In genomic region chr17:35571477-35571876, GRCm38 (mm10) we compare ENCODE assay signal across 27 mouse cellular contexts. TPM values are rescaled to one million over a fixed set of nuclear protein-coding genes. Genes with fewer than 3 reads are reported as not detected.
DNase-seq lines count a peak whose midpoint lies in the region; ATAC-seq and TF ChIP-seq lines count a peak whose summit lies in the region.
"Had no signal": no experiment of that assay in that cellular context is flagged by ENCODE, and none has a peak within 500 bp of the region (broad histone marks: within the 10 kb centered on the region; RNA-seq: fewer than 3 reads in every experiment).

No protein-coding gene starts in this region.

- 0 out of 2 replicates have a peak, but pooled peaks cover 4% of the 10 kb centered on the region for H3K4me1 ChIP-seq in forebrain, postnatal 0 days (ENCODE audit: insufficient read depth)
- peaks cover 13% of the 10 kb centered on the region for H3K4me1 ChIP-seq in forebrain, embryonic 15.5 days
- H3K4me1 ChIP-seq in liver, embryonic 14.5 days (replicated peaks; ENCODE audit: control insufficient read depth in 2 of 2, insufficient read depth in 2 of 2, low read length in 1 of 2), result no peaks in the 10 kb centered on the region

- no peaks in the 10 kb centered on the region for H3K27me3 ChIP-seq in forebrain, postnatal 0 days (ENCODE audit: insufficient read depth, low read length)
- H3K27me3 ChIP-seq in forebrain, embryonic 15.5 days, result no peaks in the 10 kb centered on the region
- peaks cover 10% of the 10 kb centered on the region for H3K27me3 ChIP-seq in liver, embryonic 14.5 days (ENCODE audit: control insufficient read depth, insufficient read depth, low read length)
- H3K27me3 ChIP-seq: Patski had no signal

- 97% methylated on average over 7 of the region's 7 CpGs for WGBS in forebrain, postnatal 0 days
- 94% methylated on average over 7 of the region's 7 CpGs for WGBS in forebrain, embryonic 15.5 days
- WGBS in liver, embryonic 14.5 days (ENCODE audit: insufficient replicate concordance), result 70% methylated on average over 7 of the region's 7 CpGs

- no peak overlapping the region for H3K4me2 ChIP-seq in forebrain, postnatal 0 days (ENCODE audit: low read depth)
- H3K4me2 ChIP-seq in forebrain, embryonic 15.5 days (replicated peaks), result no peak overlapping the region
- H3K4me2 ChIP-seq in liver, embryonic 14.5 days (ENCODE audit: low read depth), result no peak overlapping the region
- H3K4me2 ChIP-seq: embryonic facial prominence, embryonic 12.5 days; forebrain, embryonic 12.5 days; heart, embryonic 13.5 days had no signal

- no peak overlapping the region for H3K27ac ChIP-seq in forebrain, postnatal 0 days (ENCODE audit: low read depth, low read length)
- H3K27ac ChIP-seq in forebrain, embryonic 15.5 days (replicated peaks), result no peak overlapping the region
- no peak overlapping the region for H3K27ac ChIP-seq in liver, embryonic 14.5 days
- H3K27ac ChIP-seq: embryonic facial prominence, embryonic 12.5 days; forebrain, embryonic 12.5 days; heart, embryonic 13.5 days had no signal

- no peak for TF ChIP-seq EP300 in liver, embryonic 14.5 days (IDR thresholded peaks at IDR 0.05; ENCODE audit: low read depth)

- no peak for DNase-seq in forebrain, postnatal 0 days
- DNase-seq in liver, embryonic 14.5 days (ENCODE audit: low read depth in 3 of 3, low spot score in 3 of 3), result no peak
- DNase-seq in liver (no peak), R1 (ENCODE audit: low read depth, low spot score) (peak; percentile 67)
- DNase-seq in frontal cortex, postnatal 14 days (ENCODE audit: low spot score in 2 of 2), result no peak
- no peak for DNase-seq in left cerebral cortex, postnatal 25 days (ENCODE audit: low spot score in 2 of 2)
- DNase-seq: adrenal gland, adult 8-10 months; adrenal gland, postnatal 36 days; B cell, adult 2 months; cerebellum, adult 11 months; cerebellum, adult 8-10 months; cerebellum, postnatal 25 days; gastrocnemius, postnatal 36 days; heart, adult 11 months; heart, postnatal 36 days had no signal

- H3K4me3 ChIP-seq in forebrain, postnatal 0 days (ENCODE audit: low read depth, low read length), result no peak overlapping the region
- no peak overlapping the region for H3K4me3 ChIP-seq in forebrain, embryonic 15.5 days
- H3K4me3 ChIP-seq in liver, embryonic 14.5 days (ENCODE audit: insufficient read depth in 1 of 2, low read depth in 2 of 2, low read length in 2 of 2), result no peak overlapping the region
- H3K4me3 ChIP-seq: embryonic facial prominence, embryonic 12.5 days; forebrain, embryonic 12.5 days; heart, embryonic 13.5 days had no signal

- intact Hi-C loops in left cerebral cortex, postnatal 25 days (cut with DNase I), result no loop called here

- H3K36me3 ChIP-seq in forebrain, postnatal 0 days (ENCODE audit: insufficient read depth), result no peaks in the 10 kb centered on the region
- H3K36me3 ChIP-seq in forebrain, embryonic 15.5 days, result no peaks in the 10 kb centered on the region
- no peaks in the 10 kb centered on the region for H3K36me3 ChIP-seq in liver, embryonic 14.5 days (replicated peaks; ENCODE audit: control insufficient read depth, insufficient read depth, low read depth)
- H3K36me3 ChIP-seq: embryonic facial prominence, embryonic 12.5 days; forebrain, embryonic 12.5 days; heart, embryonic 13.5 days had no signal

- TF ChIP-seq CTCF in forebrain, postnatal 0 days (IDR thresholded peaks at IDR 0.05; ENCODE audit: low read depth), result 0 out of 2 replicates have a peak, but pooled peaks have one; percentile 5
- TF ChIP-seq CTCF in liver, embryonic 14.5 days (IDR thresholded peaks at IDR 0.05; ENCODE audit: low read depth), result peak; percentile 31; the same call in 1 of the 2 replicates

- ATAC-seq in forebrain, postnatal 0 days, result no peak
- no peak for ATAC-seq in forebrain, embryonic 15.5 days (replicated peaks)
- ATAC-seq in liver, embryonic 14.5 days (ENCODE audit: insufficient read depth), result no peak
- ATAC-seq: CD4-positive, CD25-positive, alpha-beta regulatory T cell, adult 4 months; hindbrain, embryonic 16.5 days; Patski had no signal

- H3K9me3 ChIP-seq in forebrain, postnatal 0 days (ENCODE audit: low read length), result no peaks in the 10 kb centered on the region
- H3K9me3 ChIP-seq in forebrain, embryonic 15.5 days, result no peaks in the 10 kb centered on the region
- no peaks in the 10 kb centered on the region for H3K9me3 ChIP-seq in liver, embryonic 14.5 days (ENCODE audit: control insufficient read depth, low read length)
- H3K9me3 ChIP-seq: embryonic facial prominence, embryonic 12.5 days; forebrain, embryonic 12.5 days; heart, embryonic 13.5 days had no signal

- H3K9ac ChIP-seq in forebrain, postnatal 0 days, result no peak overlapping the region
- no peak overlapping the region for H3K9ac ChIP-seq in forebrain, embryonic 15.5 days (replicated peaks)
- no peak overlapping the region for H3K9ac ChIP-seq in liver, embryonic 14.5 days (replicated peaks)
- H3K9ac ChIP-seq: embryonic facial prominence, embryonic 12.5 days; forebrain, embryonic 12.5 days; heart, embryonic 13.5 days had no signal

RNA-seq across cellular contexts. Expression of gene 2300002M23Rik, which starts 4.2 kb away (rescaled TPM):
- total RNA-seq in forebrain, postnatal 0 days (2014; rRNA removed), result not detected in 2 replicates
- polyA plus RNA-seq in forebrain, postnatal 0 days (2015; fragmentation: Nextera tagmentation; extraction: Ambion mirVana), result not detected in 2 replicates
- polyA plus RNA-seq in forebrain, embryonic 15.5 days (2015; fragmentation: Nextera tagmentation; extraction: Ambion mirVana), result not detected in 2 replicates
- not detected in 2 replicates for polyA plus RNA-seq in liver, embryonic 14.5 days (2012; rRNA removed)
- not detected in 2 replicates for polyA plus RNA-seq in liver, embryonic 14.5 days (2014; fragmentation: Nextera tagmentation; extraction: Ambion mirVana)
- total RNA-seq in left cerebral cortex, postnatal 25 days (2021), result not detected
- total RNA-seq: adrenal gland, adult 8-10 months; adrenal gland, postnatal 36 days; gastrocnemius, adult 8-10 months; gastrocnemius, postnatal 36 days; heart, postnatal 36 days had no signal
- polyA plus RNA-seq: CD4-positive, CD25-positive, alpha-beta regulatory T cell, adult 4 months; cortical plate, adult 2 months; embryonic facial prominence, embryonic 12.5 days; forebrain, embryonic 12.5 days; heart, embryonic 13.5 days; heart, postnatal 0 days; hindbrain, embryonic 11.5 days; intestine, embryonic 14.5 days; Patski had no signal

RNA-seq across cellular contexts. Expression of gene Cdsn, which starts 19.5 kb away (rescaled TPM):
- 0.43 TPM in 1 of 2 replicates, not detected in the other for total RNA-seq in forebrain, postnatal 0 days (2014; rRNA removed)
- polyA plus RNA-seq in forebrain, postnatal 0 days (2015; fragmentation: Nextera tagmentation; extraction: Ambion mirVana), result 0.18 and 0.20 TPM in 2 replicates
- 0.06 and 0.11 TPM in 2 replicates for polyA plus RNA-seq in forebrain, embryonic 15.5 days (2015; fragmentation: Nextera tagmentation; extraction: Ambion mirVana)
- not detected in 2 replicates for polyA plus RNA-seq in liver, embryonic 14.5 days (2012; rRNA removed)
- polyA plus RNA-seq in liver, embryonic 14.5 days (2014; fragmentation: Nextera tagmentation; extraction: Ambion mirVana), result not detected in 2 replicates
- 1 to 10 TPM; 1.1 to 1.3 TPM for total RNA-seq in left cerebral cortex, postnatal 25 days (2021)
- total RNA-seq: gastrocnemius, postnatal 36 days had no signal
- polyA plus RNA-seq: CD4-positive, CD25-positive, alpha-beta regulatory T cell, adult 4 months; forebrain, embryonic 12.5 days had no signal

RNA-seq across cellular contexts. Expression of gene Sfta2, which starts 29.9 kb away (rescaled TPM):
- total RNA-seq in forebrain, postnatal 0 days (2014; rRNA removed), result not detected in 2 replicates
- polyA plus RNA-seq in forebrain, postnatal 0 days (2015; fragmentation: Nextera tagmentation; extraction: Ambion mirVana), result not detected in 2 replicates
- not detected in 2 replicates for polyA plus RNA-seq in forebrain, embryonic 15.5 days (2015; fragmentation: Nextera tagmentation; extraction: Ambion mirVana)
- polyA plus RNA-seq in liver, embryonic 14.5 days (2012; rRNA removed), result not detected in 2 replicates
- not detected in 2 replicates for polyA plus RNA-seq in liver, embryonic 14.5 days (2014; fragmentation: Nextera tagmentation; extraction: Ambion mirVana)
- not detected for total RNA-seq in left cerebral cortex, postnatal 25 days (2021)
- total RNA-seq: adrenal gland, adult 8-10 months; adrenal gland, postnatal 36 days; gastrocnemius, adult 8-10 months; gastrocnemius, postnatal 36 days; heart, postnatal 36 days had no signal
- polyA plus RNA-seq: CD4-positive, CD25-positive, alpha-beta regulatory T cell, adult 4 months; cortical plate, adult 2 months; embryonic facial prominence, embryonic 12.5 days; forebrain, embryonic 12.5 days; heart, postnatal 0 days; hindbrain, embryonic 11.5 days; hindbrain, embryonic 16.5 days; Patski had no signal

RNA-seq across cellular contexts. Expression of gene Psors1c2, which starts 38.5 kb away (rescaled TPM):
- total RNA-seq in forebrain, postnatal 0 days (2014; rRNA removed), result 0.54 and 0.76 TPM in 2 replicates
- 0.29 and 0.31 TPM in 2 replicates for polyA plus RNA-seq in forebrain, postnatal 0 days (2015; fragmentation: Nextera tagmentation; extraction: Ambion mirVana)
- 1.2 and 1.5 TPM in 2 replicates for polyA plus RNA-seq in forebrain, embryonic 15.5 days (2015; fragmentation: Nextera tagmentation; extraction: Ambion mirVana)
- 0.05 and 0.09 TPM in 2 replicates for polyA plus RNA-seq in liver, embryonic 14.5 days (2012; rRNA removed)
- polyA plus RNA-seq in liver, embryonic 14.5 days (2014; fragmentation: Nextera tagmentation; extraction: Ambion mirVana), result not detected in 2 replicates
- total RNA-seq in left cerebral cortex, postnatal 25 days (2021), result under 1 TPM; 0.60 to 0.82 TPM
- total RNA-seq: adrenal gland, adult 8-10 months; adrenal gland, postnatal 36 days; gastrocnemius, adult 8-10 months; gastrocnemius, postnatal 36 days; heart, postnatal 36 days had no signal

RNA-seq across cellular contexts. Expression of gene Cchcr1, which starts 54.6 kb away (rescaled TPM):
- total RNA-seq in forebrain, postnatal 0 days (2014; rRNA removed), result 5.6 and 9.6 TPM in 2 replicates
- polyA plus RNA-seq in forebrain, postnatal 0 days (2015; fragmentation: Nextera tagmentation; extraction: Ambion mirVana), result 2.5 and 3.2 TPM in 2 replicates
- 9.5 and 10.6 TPM in 2 replicates for polyA plus RNA-seq in forebrain, embryonic 15.5 days (2015; fragmentation: Nextera tagmentation; extraction: Ambion mirVana)
- 7.5 and 9.4 TPM in 2 replicates for polyA plus RNA-seq in liver, embryonic 14.5 days (2012; rRNA removed)
- polyA plus RNA-seq in liver, embryonic 14.5 days (2014; fragmentation: Nextera tagmentation; extraction: Ambion mirVana), result 3.8 and 4.9 TPM in 2 replicates
- total RNA-seq in left cerebral cortex, postnatal 25 days (2021), result 10 to 100 TPM; 10.0 to 11.9 TPM
